Mouse (Mus musculus) frontal cortex, adult 2 months (tissue): ENCODE measurements around the gene Adgre4. TPM values are rescaled to one million over a fixed set of nuclear protein-coding genes. Genes with fewer than 3 reads are reported as not detected.
A peak's percentile ranks its signal among the peaks of the same experiment; 100 is the strongest.

ENCODE experiments used
- DNase-seq, 2 experiments: peaks; one replicate each; pipeline ENCODE4 v3.0.0; 2022; ENCODE audit warnings: low spot score in 1 of 2; ENCODE audit errors: extremely low spot score in 1 of 2
- polyA plus RNA-seq: library from polyadenylated mRNA; depleted of rRNA; stranded (reverse); fragments of >200 nt; gene quantifications from 2 replicates; pipeline ENCODE4 v1.2.3, GENCODE M21; 2012; rRNA removed

Adgre4 gene
- polyA plus RNA-seq, result 0.10 and 0.15 TPM in 2 replicates

GRCm38 (mm10) chr17:55749786-55750185, at the start of gene Adgre4:
Gene Adgre4, plus strand, starts transcription at chr17:55749984.
- DNase-seq, result peak in 1 of 2 experiments; percentile 0

- DNase-seq, result peak; percentile 52 to 91
Measured at GRCm38 (mm10) chr17:55702161-55702820, 47.5 kb upstream of the Adgre4 start.

- no peak for DNase-seq
Measured at GRCm38 (mm10) chr17:55702865-55703264, 46.9 kb upstream of the Adgre4 start.

- DNase-seq, result peak; percentile 92 to 99
Measured at GRCm38 (mm10) chr17:55711984-55712811, 37.6 kb upstream of the Adgre4 start, which contains the start of gene Pot1b. Gene Pot1b, minus strand, starts transcription at chr17:55712628.

GRCm38 (mm10) chr17:55721270-55721669, 28.5 kb upstream of the Adgre4 start:
- no peak for DNase-seq

- no peak for DNase-seq
Measured at GRCm38 (mm10) chr17:55722250-55722649, 27.5 kb upstream of the Adgre4 start.

- DNase-seq, result no peak
Measured at GRCm38 (mm10) chr17:55726193-55726592, 23.6 kb upstream of the Adgre4 start.

- DNase-seq, result no peak
Measured at GRCm38 (mm10) chr17:55736675-55737074, 13.1 kb upstream of the Adgre4 start.

GRCm38 (mm10) chr17:55751170-55751569, 1.4 kb downstream of the Adgre4 start:
- DNase-seq, result no peak

GRCm38 (mm10) chr17:55813642-55814041, 63.9 kb downstream of the Adgre4 start:
- DNase-seq, result no peak

- no peak for DNase-seq
Measured at GRCm38 (mm10) chr17:55816853-55817252, 67.1 kb downstream of the Adgre4 start.

GRCm38 (mm10) chr17:55821566-55821965, 71.8 kb downstream of the Adgre4 start:
- DNase-seq, result no peak

GRCm38 (mm10) chr17:55843067-55843466, 93.3 kb downstream of the Adgre4 start:
- no peak for DNase-seq

- DNase-seq, result no peak
Measured at GRCm38 (mm10) chr17:55877184-55877583, 127.4 kb downstream of the Adgre4 start.

GRCm38 (mm10) chr17:55878282-55878635, 128.5 kb downstream of the Adgre4 start:
- DNase-seq, result peak in 1 of 2 experiments; percentile 18

- DNase-seq, result peak; percentile 76 to 86
Measured at GRCm38 (mm10) chr17:55878636-55879369, 129.0 kb downstream of the Adgre4 start, which contains the start of gene Zfp119a. Gene Zfp119a, minus strand, starts transcription at chr17:55878930.

- no peak for DNase-seq
Measured at GRCm38 (mm10) chr17:55883631-55884030, 133.8 kb downstream of the Adgre4 start.

GRCm38 (mm10) chr17:55884912-55885311, 135.1 kb downstream of the Adgre4 start:
- no peak for DNase-seq

- DNase-seq, result peak; percentile 22 to 35
Measured at GRCm38 (mm10) chr17:55892406-55892955, 142.7 kb downstream of the Adgre4 start.

- no peak for DNase-seq
Measured at GRCm38 (mm10) chr17:55903087-55903486, 153.3 kb downstream of the Adgre4 start.
